Mouse (Mus musculus) central nervous system, embryonic 14 days (tissue): Measurements from ENCODE around the gene Vmn2r54. TPM values are rescaled to one million over a fixed set of nuclear protein-coding genes. Genes with fewer than 3 reads are reported as not detected.

Experiments
- polyA plus RNA-seq: library from polyadenylated mRNA; depleted of rRNA; stranded (reverse); fragments of >200 nt; gene quantifications from 2 replicates; pipeline ENCODE4 v1.2.3, GENCODE M21; 2012; rRNA removed

Vmn2r54 gene
- not detected in 2 replicates for polyA plus RNA-seq

GRCm38 (mm10) chr7:12640219-12640618 is at the start of gene Vmn2r54:
Vmn2r54 (minus strand) TSS chr7:12640319.

GRCm38 (mm10) chr7:12684903-12685302 is 44.8 kb upstream of the Vmn2r54 start, which contains the start of gene Vmn2r55:
Vmn2r55 (minus strand) TSS chr7:12685003.

GRCm38 (mm10) chr7:12608688-12609087 is 31.4 kb downstream of the Vmn2r54 start, which contains the start of gene Vmn2r53:
Vmn2r53 (minus strand) TSS chr7:12608788.

Other genes with a start within 250 kb of the Vmn2r54 start
- gene Zfp551, start 217.6 kb downstream of the Vmn2r54 start, polyA plus RNA-seq = 4.2 and 5.0 TPM in 2 replicates
- 19.0 and 22.7 TPM in 2 replicates for gene Zfp606, start 162.0 kb downstream of the Vmn2r54 start, polyA plus RNA-seq
- gene 2900092C05Rik, start 127.8 kb downstream of the Vmn2r54 start, polyA plus RNA-seq = not detected in 2 replicates
- gene Vmn2r53, start 31.5 kb downstream of the Vmn2r54 start, polyA plus RNA-seq = under 0.01 TPM in 2 replicates
- not detected in 2 replicates for gene Vmn2r55, start 44.7 kb upstream of the Vmn2r54 start, polyA plus RNA-seq
- gene Vmn2r56, start 94.7 kb upstream of the Vmn2r54 start, polyA plus RNA-seq = not detected in 2 replicates
- 22.9 and 25.7 TPM in 2 replicates for gene Zscan18, start 163.3 kb upstream of the Vmn2r54 start, polyA plus RNA-seq
- 19.9 and 21.0 TPM in 2 replicates for gene Zfp329, start 178.5 kb upstream of the Vmn2r54 start, polyA plus RNA-seq
- gene Zfp110, start 194.4 kb upstream of the Vmn2r54 start, polyA plus RNA-seq = 10.8 and 11.1 TPM in 2 replicates
- gene Zfp128, start 240.9 kb upstream of the Vmn2r54 start, polyA plus RNA-seq = 7.5 and 8.7 TPM in 2 replicates